Mouse (Mus musculus) C2C12 (cell line): Measurements from ENCODE around the gene Gse1.

Experiments
- CTCF ChIP-seq: IDR thresholded peaks from one replicate; pipeline ENCODE4 v1.5.1; 2011; ENCODE audit not compliant: control insufficient read depth, insufficient read depth, insufficient read length
- USF1 ChIP-seq: IDR thresholded peaks from one replicate; pipeline ENCODE4 v1.6.1; 2011; ENCODE audit warnings: low read depth, mild to moderate bottlenecking, control low read depth, moderate library complexity

DNA sequence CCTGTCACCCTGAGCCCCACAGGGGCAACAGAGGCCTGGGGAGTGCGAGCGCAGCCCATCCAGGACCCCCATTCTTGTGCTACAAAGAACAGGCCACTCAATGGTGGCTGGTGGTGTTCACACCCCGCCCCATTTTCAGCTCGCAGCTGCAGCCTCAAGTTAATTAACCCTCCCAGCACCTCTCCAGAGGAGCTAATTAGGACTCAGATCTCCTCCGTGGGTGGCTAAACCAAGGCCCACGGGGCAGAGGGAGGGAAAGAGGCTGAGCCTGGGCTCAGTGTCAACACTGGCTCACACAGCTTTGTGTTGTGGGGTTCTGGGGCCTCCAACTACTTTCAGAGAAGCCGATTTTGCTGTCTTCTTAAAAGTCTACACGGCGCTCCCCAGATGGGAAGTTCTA is 75.8 kb downstream of the Gse1 start:
- TF ChIP-seq CTCF, result no peak
- TF ChIP-seq USF1, result no peak
